ENCODE assay signal across 9 mouse cellular contexts in the genomic region with DNA sequence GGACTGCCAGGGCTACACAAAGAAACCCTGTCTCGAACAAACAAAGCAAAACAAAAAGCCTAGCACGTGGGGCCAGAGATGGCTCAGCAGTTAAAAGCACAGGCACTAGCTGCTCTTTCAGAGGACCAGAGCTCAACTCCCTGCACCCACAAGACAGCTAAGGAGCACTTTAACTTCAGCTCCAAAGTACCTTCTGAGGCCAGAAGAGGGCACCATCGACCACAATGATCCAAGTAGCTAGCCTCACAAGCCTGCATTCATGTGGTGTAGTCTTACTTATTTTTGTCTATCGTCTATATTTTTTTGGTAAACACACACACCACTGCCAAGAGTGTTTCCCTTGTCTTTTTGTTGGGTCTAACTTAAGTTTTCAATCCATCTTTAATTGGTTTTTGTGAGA. TPM values are rescaled to one million over a fixed set of nuclear protein-coding genes. Genes with fewer than 3 reads are reported as not detected.
DNase-seq lines count a peak whose midpoint lies in the region; ATAC-seq lines count a peak whose summit lies in the region.
"Had no signal": no experiment of that assay in that cellular context is flagged by ENCODE, and none has a peak within 500 bp of the region (broad histone marks: within the 10 kb centered on the region; RNA-seq: fewer than 3 reads in every experiment).

No protein-coding gene starts in this region.

- peak; percentile 32 for DNase-seq in adrenal gland, adult 2 months
- no peak for DNase-seq in adrenal gland, postnatal 25 days
- peak; percentile 34 for DNase-seq in liver
- DNase-seq in liver, embryonic 11.5 days (ENCODE audit: low spot score) = no peak
- DNase-seq in embryo, embryonic 11 days = peak; percentile 35
- no peak for DNase-seq in ovary, adult 18-20 months (ENCODE audit: low spot score)
- DNase-seq in cerebellum, adult 11 months = no peak

- no peak overlapping the region for H3K27ac ChIP-seq in liver, embryonic 11.5 days (ENCODE audit: low read depth, low read length)

- no peaks in the 10 kb centered on the region for H3K27me3 ChIP-seq in liver, embryonic 11.5 days (replicated peaks; ENCODE audit: control insufficient read depth, insufficient read depth, low read length)

- no peak overlapping the region for H3K4me2 ChIP-seq in liver, embryonic 11.5 days

- 34% methylated on average over 4 of the region's 4 CpGs for WGBS in liver, embryonic 11.5 days

- H3K9ac ChIP-seq in liver, embryonic 11.5 days (ENCODE audit: low read depth, low read length) = no peak overlapping the region

- H3K4me1 ChIP-seq in liver, embryonic 11.5 days (replicated peaks; ENCODE audit: control insufficient read depth, insufficient read depth, low read length) = no peaks in the 10 kb centered on the region

- H3K9me3 ChIP-seq in liver, embryonic 11.5 days (ENCODE audit: control insufficient read depth, low read length) = no peaks in the 10 kb centered on the region
- H3K9me3 ChIP-seq: megakaryocyte, embryonic 14.5 days had no signal

- no peaks in the 10 kb centered on the region for H3K36me3 ChIP-seq in liver, embryonic 11.5 days (ENCODE audit: control insufficient read depth, insufficient read depth, low read length)

- H3K4me3 ChIP-seq in liver, embryonic 11.5 days (ENCODE audit: low read depth, low read length) = no peak overlapping the region
- H3K4me3 ChIP-seq: megakaryocyte, embryonic 14.5 days had no signal

- ATAC-seq in liver, embryonic 11.5 days (replicated peaks; ENCODE audit: low FRiP score) = no peak
- ATAC-seq in megakaryocyte, adult 5-6 weeks (ENCODE audit: poor library complexity, severe bottlenecking) = peak; percentile 91

RNA-seq across cellular contexts. Expression of a gene that starts 14.1 kb away (rescaled TPM):
- 10 to 100 TPM; 41.8 to 69.4 TPM for total RNA-seq in adrenal gland, adult 2 months (2021)
- 110 and 118 TPM in 2 replicates for polyA plus RNA-seq in adrenal gland, adult 2 months (2012; rRNA removed)
- total RNA-seq in adrenal gland, postnatal 25 days (2021) = 46.2 and 49.0 TPM in 2 replicates
- 13.7 and 15.0 TPM in 2 replicates for polyA plus RNA-seq in liver, embryonic 11.5 days (2014; fragmentation: Nextera tagmentation; extraction: Ambion mirVana)
- total RNA-seq in megakaryocyte, adult 5-6 weeks (2015) = 5.4 and 6.5 TPM in 2 replicates
- total RNA-seq in megakaryocyte, adult 5-6 weeks (2017) = 5.7 and 7.5 TPM in 2 replicates

RNA-seq across cellular contexts. Expression of a gene that starts 36.3 kb away (rescaled TPM):
- 100 to 1,000 TPM; 215 to 223 TPM for total RNA-seq in adrenal gland, adult 2 months (2021)
- 33.1 and 38.3 TPM in 2 replicates for polyA plus RNA-seq in adrenal gland, adult 2 months (2012; rRNA removed)
- 153 and 194 TPM in 2 replicates for total RNA-seq in adrenal gland, postnatal 25 days (2021)
- polyA plus RNA-seq in liver, embryonic 11.5 days (2014; fragmentation: Nextera tagmentation; extraction: Ambion mirVana) = 170 and 177 TPM in 2 replicates
- 124 TPM in 2 replicates for total RNA-seq in megakaryocyte, adult 5-6 weeks (2015)
- 72.7 and 79.8 TPM in 2 replicates for total RNA-seq in megakaryocyte, adult 5-6 weeks (2017)

RNA-seq across cellular contexts. Expression of a gene that starts 53.3 kb away (rescaled TPM):
- total RNA-seq in adrenal gland, adult 2 months (2021) = 100 to 1,000 TPM; 123 to 166 TPM
- 266 and 274 TPM in 2 replicates for polyA plus RNA-seq in adrenal gland, adult 2 months (2012; rRNA removed)
- total RNA-seq in adrenal gland, postnatal 25 days (2021) = 73.4 and 110 TPM in 2 replicates
- 15.6 and 17.9 TPM in 2 replicates for polyA plus RNA-seq in liver, embryonic 11.5 days (2014; fragmentation: Nextera tagmentation; extraction: Ambion mirVana)
- total RNA-seq in megakaryocyte, adult 5-6 weeks (2015) = 6.1 and 6.4 TPM in 2 replicates
- 2.5 and 5.7 TPM in 2 replicates for total RNA-seq in megakaryocyte, adult 5-6 weeks (2017)

Comparison
In these comparisons a context has a peak if more than half of its experiments do, and no peak if none do; other contexts are left out.
1. DNase-seq: peak in adrenal gland, adult 2 months (single experiment), liver (single experiment) and embryo, embryonic 11 days (single experiment); none in adrenal gland, postnatal 25 days (single experiment), liver, embryonic 11.5 days (single experiment), ovary, adult 18-20 months (single experiment) and cerebellum, adult 11 months (single experiment).
2. RNA of a gene that starts 53.3 kb away (total RNA-seq): 123 to 166 TPM in adrenal gland, adult 2 months and 73.4 to 110 TPM in adrenal gland, postnatal 25 days; 2.5 to 6.4 TPM in megakaryocyte, adult 5-6 weeks; every median in the first group is over 10 times any median in the second.